Comparison of ENCODE assay signal across 18 mouse cellular contexts in genomic region chr14:29273890-29274289, GRCm38 (mm10).
DNase-seq lines count a peak whose midpoint lies in the region.
"Had no signal": no experiment of that assay in that cellular context is flagged by ENCODE, and none has a peak within 500 bp of the region (broad histone marks: within the 10 kb centered on the region; RNA-seq: fewer than 3 reads in every experiment).

No protein-coding gene starts in this region.

- peak; percentile 55 for DNase-seq in adrenal gland, adult 2 months
- no peak for DNase-seq in adrenal gland, postnatal 4 days (ENCODE audit: low spot score in 2 of 2)
- peak; percentile 14 for DNase-seq in adrenal gland, postnatal 14 days
- DNase-seq in adrenal gland, postnatal 10 days, result no peak
- peak; percentile 30 to 33 for DNase-seq in adrenal gland, postnatal 36 days
- no peak for DNase-seq in adrenal gland, adult 18-20 months (ENCODE audit: low spot score in 2 of 2)
- DNase-seq: adrenal gland, adult 8-10 months; adrenal gland, postnatal 25 days; B cell, adult 2 months; cerebellum, adult 11 months; cerebellum, adult 11-12 months; cerebellum, adult 18-20 months; cerebellum, adult 2 months; cerebellum, adult 8-10 months; cerebellum, adult 9-10 months; cerebellum, adult 9-11 months; cerebellum, postnatal 10 days; cerebellum, postnatal 14 days had no signal

Comparison
In these comparisons a context has a peak if more than half of its experiments do, and no peak if none do; other contexts are left out.
1. DNase-seq: peak in adrenal gland, adult 2 months (single experiment), adrenal gland, postnatal 14 days (single experiment) and adrenal gland, postnatal 36 days (2 of 2); none in adrenal gland, postnatal 4 days (0 of 2), adrenal gland, postnatal 10 days (single experiment) and adrenal gland, adult 18-20 months (0 of 2).